Mouse (Mus musculus): ENCODE measurements around the gene Foxp1. TPM values are rescaled to one million over a fixed set of nuclear protein-coding genes. Genes with fewer than 3 reads are reported as not detected.

Gene Foxp1
- polyA plus RNA-seq, 2 experiments = 101 to 166 TPM

DNA sequence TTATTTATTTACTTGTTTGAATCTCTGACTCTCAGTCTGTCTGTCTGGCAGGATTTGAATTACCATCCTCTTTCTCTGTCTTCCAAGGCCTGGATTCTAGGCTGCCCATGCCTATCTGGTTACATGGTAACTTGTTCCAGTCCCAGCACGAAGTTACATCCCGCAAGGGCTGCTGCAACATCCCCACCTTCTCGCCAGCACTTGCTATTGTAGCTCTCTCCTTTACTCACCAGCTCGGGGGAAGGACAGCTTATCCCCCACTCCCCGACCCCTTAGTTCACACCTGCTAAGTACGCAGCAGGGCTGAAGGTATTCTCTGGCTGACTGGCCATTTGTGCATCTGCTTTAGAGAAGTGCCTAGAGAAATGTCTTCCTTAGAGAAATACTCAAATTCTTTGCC is 537.9 kb downstream of the Foxp1 start:
- TF ChIP-seq POLR2A (IDR thresholded peaks at IDR 0.05; ENCODE audit: borderline replicate concordance, extremely low read depth, insufficient read depth, insufficient read length) = no peak
- Histone ChIP-seq H3K9ac (ENCODE audit: low read depth, low read length, severe bottlenecking) (no peak overlapping the region), H3K4me2 (replicated peaks; ENCODE audit: low read depth, low read length, severe bottlenecking) (no peak overlapping the region), H3K4me1 (ENCODE audit: control insufficient read depth, insufficient read depth, low read length) (no peaks in the 10 kb centered on the region), H3K27ac (replicated peaks; ENCODE audit: low read depth, low read length) (no peak overlapping the region), H3K9me3 (ENCODE audit: control insufficient read depth, low read length) (no peaks in the 10 kb centered on the region), H3K4me3 (replicated peaks; ENCODE audit: low read length) (no peak overlapping the region), H3K27me3 (ENCODE audit: control insufficient read depth, insufficient read depth, low read length) (no peaks in the 10 kb centered on the region), H3K36me3 (ENCODE audit: control insufficient read depth, insufficient read depth, low read length) (no peaks in the 10 kb centered on the region; the same call in 1 of the 2 replicates)
- WGBS = 65% methylated on average over 6 of the region's 6 CpGs
- ATAC-seq (ENCODE audit: low FRiP score, low read depth) (no peak), DNase-seq (ENCODE audit: low spot score) (no peak)

DNA sequence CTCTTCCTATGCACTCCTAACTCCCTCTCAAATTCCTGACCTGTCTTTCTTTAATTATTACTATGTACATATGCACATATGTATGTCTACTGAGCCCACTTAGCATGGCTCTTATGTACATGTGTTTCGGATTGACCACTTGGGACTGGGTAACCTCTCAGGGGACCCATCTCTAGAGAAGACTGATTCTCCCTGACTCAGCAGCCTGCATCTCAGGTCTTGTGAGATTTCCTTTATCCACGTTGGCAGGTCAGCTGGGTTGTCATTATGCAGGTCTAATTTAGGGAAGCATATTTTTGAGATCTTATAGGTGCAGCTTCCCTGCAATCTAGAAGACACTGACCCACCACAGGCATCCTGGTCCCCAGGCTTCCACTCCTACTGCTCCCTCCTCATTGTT is 538.5 kb downstream of the Foxp1 start:
- Histone ChIP-seq H3K9me3 (ENCODE audit: control insufficient read depth, low read length) (no peaks in the 10 kb centered on the region), H3K9ac (ENCODE audit: low read depth, low read length, severe bottlenecking) (no peak overlapping the region), H3K4me1 (ENCODE audit: control insufficient read depth, insufficient read depth, low read length) (no peaks in the 10 kb centered on the region), H3K4me3 (replicated peaks; ENCODE audit: low read length) (no peak overlapping the region), H3K27me3 (ENCODE audit: control insufficient read depth, insufficient read depth, low read length) (no peaks in the 10 kb centered on the region), H3K27ac (replicated peaks; ENCODE audit: low read depth, low read length) (no peak overlapping the region), H3K36me3 (ENCODE audit: control insufficient read depth, insufficient read depth, low read length) (no peaks in the 10 kb centered on the region; the same call in 1 of the 2 replicates), H3K4me2 (replicated peaks; ENCODE audit: low read depth, low read length, severe bottlenecking) (no peak overlapping the region)
- no peak for TF ChIP-seq POLR2A (IDR thresholded peaks at IDR 0.05; ENCODE audit: borderline replicate concordance, extremely low read depth, insufficient read depth, insufficient read length)
- 78% methylated on average over 2 of the region's 2 CpGs for WGBS
- no peak for DNase-seq (ENCODE audit: low spot score)
- no peak for ATAC-seq (ENCODE audit: low FRiP score, low read depth)

DNA sequence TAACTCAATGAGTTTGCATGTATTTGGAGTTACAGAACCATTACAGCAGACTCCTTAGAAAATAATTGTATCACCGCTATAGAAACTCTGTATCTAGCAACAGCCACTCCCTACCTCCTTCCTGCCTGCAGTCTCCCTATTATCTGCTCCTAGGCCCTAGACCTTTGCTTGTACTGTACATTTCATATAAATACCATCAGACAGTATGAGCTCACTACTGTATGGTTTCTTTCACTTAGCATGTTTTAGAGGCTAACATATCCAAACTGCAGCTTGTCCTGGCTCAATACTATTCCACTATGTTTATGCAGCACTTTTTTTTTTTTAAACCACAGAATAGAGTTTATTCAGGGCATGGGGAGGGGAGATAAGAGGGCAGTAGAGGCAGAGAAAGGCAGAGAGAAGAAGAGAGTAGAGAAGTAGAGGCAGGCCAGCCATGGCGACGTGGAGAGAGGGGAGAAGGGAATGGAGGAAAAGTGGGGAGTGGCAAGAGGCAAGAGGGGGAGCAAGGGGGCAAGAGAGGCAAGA is 539.1 kb downstream of the Foxp1 start:
- TF ChIP-seq POLR2A (IDR thresholded peaks at IDR 0.05; ENCODE audit: borderline replicate concordance, extremely low read depth, insufficient read depth, insufficient read length) = no peak
- no peak overlapping the region for H3K9ac ChIP-seq (ENCODE audit: low read depth, low read length, severe bottlenecking)
- no peak overlapping the region for H3K4me3 ChIP-seq (replicated peaks; ENCODE audit: low read length)
- no peaks in the 10 kb centered on the region for H3K27me3 ChIP-seq (ENCODE audit: control insufficient read depth, insufficient read depth, low read length)
- no peaks in the 10 kb centered on the region; the same call in 1 of the 2 replicates for H3K36me3 ChIP-seq (ENCODE audit: control insufficient read depth, insufficient read depth, low read length)
- no peak overlapping the region for H3K27ac ChIP-seq (replicated peaks; ENCODE audit: low read depth, low read length)
- no peaks in the 10 kb centered on the region for H3K4me1 ChIP-seq (ENCODE audit: control insufficient read depth, insufficient read depth, low read length)
- no peak overlapping the region for H3K4me2 ChIP-seq (replicated peaks; ENCODE audit: low read depth, low read length, severe bottlenecking)
- WGBS = 90% methylated on average over 3 of the region's 3 CpGs
- ATAC-seq (ENCODE audit: low FRiP score, low read depth) (no peak), DNase-seq (ENCODE audit: low spot score) (no peak)
- H3K9me3 ChIP-seq (ENCODE audit: control insufficient read depth, low read length) = no peaks in the 10 kb centered on the region

DNA sequence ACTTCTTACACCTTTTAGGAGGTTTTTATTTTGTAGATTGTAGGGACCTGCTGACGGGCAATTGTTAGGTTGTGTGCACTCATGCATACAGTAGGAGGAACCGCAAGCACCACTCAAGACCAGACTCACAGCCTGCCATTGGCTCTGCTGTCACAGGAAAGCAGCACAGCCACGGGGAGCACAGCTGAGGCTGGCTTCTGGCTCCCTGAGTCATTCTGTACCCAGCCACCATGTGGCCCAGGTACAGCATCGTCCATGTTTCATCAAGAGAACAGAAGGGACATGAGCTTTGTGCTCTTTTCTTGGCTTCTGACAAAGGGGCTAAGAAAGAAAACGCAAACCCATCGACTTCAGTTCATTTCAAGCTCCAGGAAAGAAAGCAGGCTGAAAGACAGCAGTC is 541.3 kb downstream of the Foxp1 start:
- DNase-seq (ENCODE audit: low spot score) (no peak), ATAC-seq (ENCODE audit: low FRiP score, low read depth) (no peak)
- no peak overlapping the region for H3K4me2 ChIP-seq (replicated peaks; ENCODE audit: low read depth, low read length, severe bottlenecking)
- H3K27ac ChIP-seq (replicated peaks; ENCODE audit: low read depth, low read length) = no peak overlapping the region
- H3K36me3 ChIP-seq (ENCODE audit: control insufficient read depth, insufficient read depth, low read length) = peaks cover 17% of the 10 kb centered on the region
- no peak overlapping the region for H3K4me3 ChIP-seq (replicated peaks; ENCODE audit: low read length)
- no peaks in the 10 kb centered on the region for H3K9me3 ChIP-seq (ENCODE audit: control insufficient read depth, low read length)
- no peaks in the 10 kb centered on the region for H3K4me1 ChIP-seq (ENCODE audit: control insufficient read depth, insufficient read depth, low read length)
- 84% methylated on average over 6 of the region's 6 CpGs for WGBS
- TF ChIP-seq POLR2A (IDR thresholded peaks at IDR 0.05; ENCODE audit: borderline replicate concordance, extremely low read depth, insufficient read depth, insufficient read length) = no peak
- H3K27me3 ChIP-seq (ENCODE audit: control insufficient read depth, insufficient read depth, low read length) = no peaks in the 10 kb centered on the region
- no peak overlapping the region for H3K9ac ChIP-seq (ENCODE audit: low read depth, low read length, severe bottlenecking)

DNA sequence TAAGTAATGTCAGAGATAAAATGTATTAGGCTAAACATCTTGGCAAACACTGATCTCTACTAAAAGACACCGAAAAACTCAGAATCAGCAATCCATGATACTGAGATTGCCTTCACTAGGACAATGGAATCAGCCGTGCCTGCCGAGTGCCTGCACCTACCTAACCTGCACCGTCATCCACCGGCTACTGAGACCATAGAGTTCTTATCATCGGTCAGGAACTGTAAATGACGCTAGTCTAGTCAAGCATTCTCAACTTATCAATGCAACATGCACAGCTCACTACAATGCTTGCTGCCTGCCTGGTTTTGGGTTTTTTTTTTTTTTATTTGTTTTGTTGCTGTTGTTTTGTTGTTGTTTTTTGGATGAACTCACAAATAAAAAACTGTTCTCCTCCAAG is 542.1 kb downstream of the Foxp1 start:
- 95% methylated on average over 7 of the region's 7 CpGs for WGBS
- ATAC-seq (ENCODE audit: low FRiP score, low read depth) (no peak), DNase-seq (ENCODE audit: low spot score) (no peak)
- H3K4me3 ChIP-seq (replicated peaks; ENCODE audit: low read length) = no peak overlapping the region
- TF ChIP-seq POLR2A (IDR thresholded peaks at IDR 0.05; ENCODE audit: borderline replicate concordance, extremely low read depth, insufficient read depth, insufficient read length) = no peak
- no peak overlapping the region for H3K27ac ChIP-seq (replicated peaks; ENCODE audit: low read depth, low read length)
- H3K9ac ChIP-seq (ENCODE audit: low read depth, low read length, severe bottlenecking) = no peak overlapping the region
- H3K36me3 ChIP-seq (ENCODE audit: control insufficient read depth, insufficient read depth, low read length) = peaks cover 25% of the 10 kb centered on the region
- H3K9me3 ChIP-seq (ENCODE audit: control insufficient read depth, low read length) = no peaks in the 10 kb centered on the region
- no peak overlapping the region for H3K4me2 ChIP-seq (replicated peaks; ENCODE audit: low read depth, low read length, severe bottlenecking)
- no peaks in the 10 kb centered on the region for H3K4me1 ChIP-seq (ENCODE audit: control insufficient read depth, insufficient read depth, low read length)
- no peaks in the 10 kb centered on the region for H3K27me3 ChIP-seq (ENCODE audit: control insufficient read depth, insufficient read depth, low read length)

DNA sequence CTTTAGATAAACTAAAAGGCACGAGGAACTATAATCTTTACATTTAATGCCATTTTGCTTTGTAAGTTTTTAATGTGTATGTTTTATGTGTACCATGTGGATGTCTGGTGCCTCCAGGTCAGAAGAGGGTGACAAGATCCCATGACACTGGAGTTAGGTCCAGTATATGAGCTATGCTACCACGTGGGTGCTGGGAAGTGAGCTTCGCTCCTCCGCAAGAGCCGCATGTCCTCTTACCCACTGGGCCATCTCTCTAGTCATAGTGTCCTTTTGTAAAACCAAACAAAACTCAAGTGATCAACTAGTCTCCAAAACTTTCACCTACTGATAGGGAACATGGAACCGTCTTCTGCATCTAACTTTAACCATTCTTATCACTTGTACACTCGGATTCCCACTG is 542.5 kb downstream of the Foxp1 start:
- 90% methylated on average over 7 of the region's 7 CpGs for WGBS
- no peak overlapping the region for H3K9ac ChIP-seq (ENCODE audit: low read depth, low read length, severe bottlenecking)
- TF ChIP-seq POLR2A (IDR thresholded peaks at IDR 0.05; ENCODE audit: borderline replicate concordance, extremely low read depth, insufficient read depth, insufficient read length) = no peak
- no peak overlapping the region for H3K4me3 ChIP-seq (replicated peaks; ENCODE audit: low read length)
- no peaks in the 10 kb centered on the region for H3K4me1 ChIP-seq (ENCODE audit: control insufficient read depth, insufficient read depth, low read length)
- no peaks in the 10 kb centered on the region for H3K9me3 ChIP-seq (ENCODE audit: control insufficient read depth, low read length)
- peaks cover 29% of the 10 kb centered on the region for H3K36me3 ChIP-seq (ENCODE audit: control insufficient read depth, insufficient read depth, low read length)
- DNase-seq (ENCODE audit: low spot score) (no peak), ATAC-seq (ENCODE audit: low FRiP score, low read depth) (no peak)
- H3K27ac ChIP-seq (replicated peaks; ENCODE audit: low read depth, low read length) = no peak overlapping the region
- H3K27me3 ChIP-seq (ENCODE audit: control insufficient read depth, insufficient read depth, low read length) = no peaks in the 10 kb centered on the region
- no peak overlapping the region for H3K4me2 ChIP-seq (replicated peaks; ENCODE audit: low read depth, low read length, severe bottlenecking)
